Mouse (Mus musculus): ENCODE measurements around the gene Gm1123. TPM values are rescaled to one million over a fixed set of nuclear protein-coding genes. Genes with fewer than 3 reads are reported as not detected.

Gm1123 gene
- not detected for polyA plus RNA-seq (2017; shearing (Covaris generic))

GRCm38 (mm10) chr9:99035575-99035974 is at the start of gene Gm1123:
Gene Gm1123 (minus strand): TSS chr9:99035715.

GRCm38 (mm10) chr9:98985800-98986475 is 49.6 kb downstream of the Gm1123 start, which contains the start of gene Faim:
Gene Faim (plus strand): TSS chr9:98986373.

Other genes with a start within 250 kb of the Gm1123 start
- gene Prr23a1, start 193.2 kb downstream of the Gm1123 start, polyA plus RNA-seq (2017; shearing (Covaris generic)) = not detected
- gene Prr23a2, start 179.2 kb downstream of the Gm1123 start, polyA plus RNA-seq (2017; shearing (Covaris generic)) = not detected
- not detected for gene Prr23a3, start 170.9 kb downstream of the Gm1123 start, polyA plus RNA-seq (2017; shearing (Covaris generic))
- gene 7420426K07Rik, start 132.6 kb downstream of the Gm1123 start, polyA plus RNA-seq (2017; shearing (Covaris generic)) = not detected
- gene Foxl2, start 80.4 kb downstream of the Gm1123 start, polyA plus RNA-seq (2017; shearing (Covaris generic)) = 0.11 TPM
- gene Faim, start 49.3 kb downstream of the Gm1123 start, polyA plus RNA-seq (2017; shearing (Covaris generic)) = 40.7 TPM
- gene Pik3cb, start 104.9 kb upstream of the Gm1123 start, polyA plus RNA-seq (2017; shearing (Covaris generic)) = 9.9 TPM
- gene Faiml, start 201.5 kb upstream of the Gm1123 start, polyA plus RNA-seq (2017; shearing (Covaris generic)) = not detected
- gene Cep70, start 207.7 kb upstream of the Gm1123 start, polyA plus RNA-seq (2017; shearing (Covaris generic)) = 10.3 TPM

All from effector memory CD4-positive, alpha-beta T cell, adult 7 months (primary cell).